Mouse (Mus musculus) liver, postnatal 0 days (tissue): ENCODE measurements around the gene Zg16.

Experiments
- CTCF ChIP-seq: sonication (generic); IDR thresholded peaks from 2 replicates; pipeline ENCODE4 v1.5.1; 2016; ENCODE audit warnings: antibody characterized with exemption, low read depth
- EP300 ChIP-seq: IDR thresholded peaks from 2 replicates; pipeline ENCODE4 v1.6.1; 2016; ENCODE audit warnings: antibody characterized with exemption, low read depth, mild to moderate bottlenecking

- TF ChIP-seq EP300 = no peak
- no peak for TF ChIP-seq CTCF
Observed at GRCm38 (mm10) chr7:127082271-127082670, 4.9 kb downstream of the Zg16 start.
